Mouse (Mus musculus) liver, embryonic 16.5 days (tissue): ENCODE measurements at regions not wholly inside any gene's neighbourhood (a gene's known extent, or its start where the extent isn't known, plus 50 kb on each side); places are given as distances from the start of the nearest gene placed in this dataset.

ENCODE experiments used
- ATAC-seq: fragments of 200-750 bp; cut with Nextera tagmentation; 2 replicates; pipeline ENCODE4 v1.8.0; 2017; ENCODE audit warnings: low read depth, mild to moderate bottlenecking, moderate number of reproducible peaks, moderate library complexity
- H3K27ac ChIP-seq: fragments of 300-500 bp; sonication (generic); 2 replicates; pipeline ENCODE4 v1.5.1; 2014; ENCODE audit warnings: mild to moderate bottlenecking, low read length
- H3K27me3 ChIP-seq: fragments of 300-500 bp; sonication (generic); 2 replicates; pipeline ENCODE4 v1.6.1; 2014; ENCODE audit warnings: low read depth, low read length, mixed read lengths; ENCODE audit not compliant: control insufficient read depth, insufficient read depth
- H3K36me3 ChIP-seq: fragments of 300-500 bp; sonication (generic); 2 replicates; pipeline ENCODE4 v1.6.1; 2014; ENCODE audit warnings: mild to moderate bottlenecking; ENCODE audit not compliant: control insufficient read depth, insufficient read depth
- H3K4me1 ChIP-seq: fragments of 300-500 bp; sonication (generic); 2 replicates; pipeline ENCODE4 v1.6.1; 2014; ENCODE audit warnings: low read depth, low read length, mixed read lengths; ENCODE audit not compliant: control insufficient read depth
- H3K4me2 ChIP-seq: fragments of 300-500 bp; sonication (generic); 2 replicates; pipeline ENCODE4 v1.6.1; 2014; ENCODE audit warnings: low read depth, low read length, mixed read lengths
- H3K4me3 ChIP-seq: fragments of 300-500 bp; sonication (generic); 2 replicates; pipeline ENCODE4 v1.5.1; 2014; ENCODE audit warnings: low read depth, mild to moderate bottlenecking, low read length
- H3K9ac ChIP-seq: fragments of 300-500 bp; sonication (generic); 2 replicates; pipeline ENCODE4 v1.6.1; 2014; ENCODE audit warnings: low read depth, low read length
- H3K9me3 ChIP-seq: fragments of 300-500 bp; sonication (generic); replicated peaks from 2 replicates; pipeline ENCODE4 v1.6.1; 2016; ENCODE audit warnings: low read length; ENCODE audit not compliant: control insufficient read depth
- WGBS: fragments of 180-500 bp; shearing (Covaris S2); extraction: QIAGEN DNeasy Blood & Tissue Kit; methylation state at CpG from one replicate; pipeline ENCODE4 v1.1.7; 2014; ENCODE audit not compliant: insufficient replicate concordance; 5-methylcytosine and 5-hydroxymethylcytosine counted together

DNA sequence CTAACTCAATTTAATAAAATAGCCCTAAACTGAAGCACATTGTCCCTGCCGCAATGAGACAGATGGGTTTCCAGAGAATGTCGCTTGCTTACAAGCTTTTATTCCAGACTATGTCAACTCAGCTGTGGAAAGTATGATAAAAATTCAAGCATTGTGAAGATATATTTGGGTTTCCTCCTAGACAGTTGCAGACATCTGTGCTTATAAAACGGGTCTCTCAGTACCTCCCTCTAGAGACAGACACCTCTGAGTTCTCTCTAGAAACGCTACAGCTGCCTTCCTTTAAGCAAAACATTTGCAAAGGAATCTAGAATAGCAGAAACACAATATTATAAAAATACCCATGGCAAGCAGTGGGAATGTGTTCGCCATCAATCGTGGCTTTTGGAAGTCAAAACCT lies 137.3 kb downstream of the Cox18 start:
- Histone ChIP-seq H3K27me3 (no peaks in the 10 kb centered on the region), H3K4me2 (no peak overlapping the region), H3K4me1 (no peaks in the 10 kb centered on the region), H3K27ac (no peak overlapping the region), H3K9ac (no peak overlapping the region), H3K36me3 (no peaks in the 10 kb centered on the region), H3K9me3 (no peaks in the 10 kb centered on the region), H3K4me3 (no peak overlapping the region)
- no peak for ATAC-seq
- WGBS, result 61% methylated on average over 6 of the region's 6 CpGs

GRCm38 (mm10) chr5:90077025-90077536 lies 146.7 kb downstream of the Cox18 start:
- Histone ChIP-seq H3K9ac (no peak overlapping the region), H3K4me1 (no peaks in the 10 kb centered on the region), H3K36me3 (no peaks in the 10 kb centered on the region), H3K4me3 (no peak overlapping the region), H3K4me2 (no peak overlapping the region), H3K27ac (no peak overlapping the region), H3K27me3 (no peaks in the 10 kb centered on the region), H3K9me3 (no peaks in the 10 kb centered on the region)
- 70% methylated on average over 6 of the region's 6 CpGs for WGBS
- no peak for ATAC-seq

DNA sequence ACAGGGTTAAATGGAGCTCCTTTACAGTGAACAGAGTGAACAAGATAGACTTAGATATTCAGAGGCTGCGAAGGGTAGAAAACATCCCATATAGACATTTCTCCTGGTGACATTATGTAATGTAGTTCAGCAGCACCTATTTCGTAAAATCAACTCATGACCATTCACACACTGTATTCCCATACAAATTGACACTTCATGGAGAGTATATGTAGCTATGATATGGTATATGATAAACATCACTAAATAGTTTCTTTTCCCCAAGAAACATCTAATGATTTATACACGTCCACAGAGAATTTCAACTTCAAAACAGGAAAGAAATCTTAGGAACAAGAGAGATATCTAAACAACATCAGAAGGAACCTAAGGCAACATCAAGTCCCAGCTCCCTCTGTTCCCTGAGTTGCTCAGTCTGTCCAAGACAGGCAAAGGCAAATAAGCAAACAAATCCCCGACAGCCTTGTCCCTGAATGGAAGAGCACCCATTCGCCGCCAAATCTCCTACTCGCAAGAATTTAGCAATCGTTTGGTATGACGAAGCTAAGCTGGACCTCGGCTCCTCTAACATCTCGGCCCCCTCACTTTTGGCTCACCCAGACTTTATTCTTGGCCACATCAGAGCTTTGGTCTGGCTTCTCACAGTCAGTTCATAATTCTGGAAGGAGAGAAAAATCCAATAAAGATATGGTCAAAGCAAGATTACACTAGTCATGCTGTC lies 148.0 kb downstream of the Cox18 start:
- H3K9ac ChIP-seq, result no peak overlapping the region
- no peaks in the 10 kb centered on the region for H3K27me3 ChIP-seq
- H3K27ac ChIP-seq, result no peak overlapping the region
- no peaks in the 10 kb centered on the region for H3K36me3 ChIP-seq
- no peaks in the 10 kb centered on the region for H3K4me1 ChIP-seq
- H3K9me3 ChIP-seq, result no peaks in the 10 kb centered on the region
- H3K4me2 ChIP-seq, result no peak overlapping the region
- 74% methylated on average over 11 of the region's 11 CpGs for WGBS
- no peak for ATAC-seq
- H3K4me3 ChIP-seq, result no peak overlapping the region

GRCm38 (mm10) chr5:90071806-90072205 lies 152.0 kb downstream of the Cox18 start:
- 73% methylated on average over 2 of the region's 2 CpGs for WGBS
- Histone ChIP-seq H3K4me3 (no peak overlapping the region), H3K9ac (no peak overlapping the region), H3K27me3 (no peaks in the 10 kb centered on the region), H3K27ac (no peak overlapping the region), H3K9me3 (no peaks in the 10 kb centered on the region), H3K36me3 (no peaks in the 10 kb centered on the region), H3K4me1 (no peaks in the 10 kb centered on the region), H3K4me2 (no peak overlapping the region)
- ATAC-seq, result no peak

DNA sequence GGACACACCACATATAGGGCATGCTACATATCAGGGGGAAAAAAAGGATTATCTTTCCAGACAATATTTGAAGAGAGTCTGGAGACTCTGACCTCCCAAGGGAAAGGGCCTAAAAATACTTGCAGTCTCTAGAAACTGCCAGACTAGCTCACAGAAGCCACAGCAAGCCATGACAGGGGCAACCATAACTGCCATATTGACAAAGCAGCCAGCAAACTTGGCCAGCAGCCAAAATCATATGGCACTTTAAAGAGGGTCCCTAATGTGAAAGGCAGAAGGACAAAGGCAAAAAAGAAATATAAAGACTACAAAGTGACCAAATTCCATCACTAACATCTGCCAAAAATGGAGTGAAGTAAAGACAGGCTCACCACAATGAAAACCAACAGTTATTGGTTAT lies 155.2 kb downstream of the Cox18 start:
- no peak overlapping the region for H3K4me3 ChIP-seq
- H3K4me1 ChIP-seq, result no peaks in the 10 kb centered on the region
- H3K27ac ChIP-seq, result no peak overlapping the region
- no peak overlapping the region for H3K4me2 ChIP-seq
- H3K27me3 ChIP-seq, result no peaks in the 10 kb centered on the region
- no peaks in the 10 kb centered on the region for H3K36me3 ChIP-seq
- no peak overlapping the region for H3K9ac ChIP-seq
- H3K9me3 ChIP-seq, result no peaks in the 10 kb centered on the region
- no peak for ATAC-seq

DNA sequence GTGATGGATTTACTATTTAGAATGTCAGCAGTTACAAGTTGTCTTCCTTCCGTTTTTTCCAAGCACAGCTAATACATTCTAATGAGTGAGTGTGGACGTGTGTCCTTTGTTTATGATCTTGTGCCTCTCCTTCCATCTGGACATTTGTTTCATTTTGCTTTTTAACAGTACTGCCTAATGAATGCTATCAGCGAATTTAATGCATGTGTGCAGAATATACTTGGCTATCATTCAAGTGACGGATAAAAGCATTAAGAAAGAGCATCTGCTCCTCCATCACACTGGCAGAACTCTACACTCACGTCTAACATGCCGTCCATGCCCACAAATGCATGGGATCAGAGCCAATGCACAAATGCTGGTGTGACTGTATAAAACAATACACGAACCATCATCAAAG lies 156.0 kb downstream of the Cox18 start:
- H3K36me3 ChIP-seq, result no peaks in the 10 kb centered on the region
- H3K27me3 ChIP-seq, result no peaks in the 10 kb centered on the region
- H3K27ac ChIP-seq, result no peak overlapping the region
- H3K9me3 ChIP-seq, result no peaks in the 10 kb centered on the region
- no peak overlapping the region for H3K4me2 ChIP-seq
- no peak for ATAC-seq
- no peak overlapping the region for H3K4me3 ChIP-seq
- H3K9ac ChIP-seq, result no peak overlapping the region
- no peaks in the 10 kb centered on the region for H3K4me1 ChIP-seq
- WGBS, result 53% methylated on average over 7 of the region's 7 CpGs

- 56% methylated on average over 6 of the region's 6 CpGs for WGBS
Observed at GRCm38 (mm10) chr5:90065884-90066615, 157.8 kb downstream of the Cox18 start.

GRCm38 (mm10) chr5:90055686-90056085 lies 168.1 kb downstream of the Cox18 start:
- no peaks in the 10 kb centered on the region for H3K4me1 ChIP-seq
- no peak for ATAC-seq
- 39% methylated on average over 2 of the region's 2 CpGs for WGBS
- no peaks in the 10 kb centered on the region for H3K36me3 ChIP-seq
- H3K9me3 ChIP-seq, result no peaks in the 10 kb centered on the region
- no peak overlapping the region for H3K9ac ChIP-seq
- no peak overlapping the region for H3K4me3 ChIP-seq
- H3K27me3 ChIP-seq, result no peaks in the 10 kb centered on the region
- H3K4me2 ChIP-seq, result no peak overlapping the region
- no peak overlapping the region for H3K27ac ChIP-seq

More at GRCm38 (mm10) chr5:90065884-90066615, 157.8 kb downstream of the Cox18 start:
- H3K36me3 ChIP-seq, result no peaks in the 10 kb centered on the region
- H3K9me3 ChIP-seq, result no peaks in the 10 kb centered on the region
- no peak overlapping the region for H3K27ac ChIP-seq
- no peaks in the 10 kb centered on the region for H3K4me1 ChIP-seq
- no peak overlapping the region for H3K4me3 ChIP-seq
- no peaks in the 10 kb centered on the region for H3K27me3 ChIP-seq
- no peak overlapping the region for H3K4me2 ChIP-seq
- ATAC-seq, result no peak
- no peak overlapping the region for H3K9ac ChIP-seq

DNA sequence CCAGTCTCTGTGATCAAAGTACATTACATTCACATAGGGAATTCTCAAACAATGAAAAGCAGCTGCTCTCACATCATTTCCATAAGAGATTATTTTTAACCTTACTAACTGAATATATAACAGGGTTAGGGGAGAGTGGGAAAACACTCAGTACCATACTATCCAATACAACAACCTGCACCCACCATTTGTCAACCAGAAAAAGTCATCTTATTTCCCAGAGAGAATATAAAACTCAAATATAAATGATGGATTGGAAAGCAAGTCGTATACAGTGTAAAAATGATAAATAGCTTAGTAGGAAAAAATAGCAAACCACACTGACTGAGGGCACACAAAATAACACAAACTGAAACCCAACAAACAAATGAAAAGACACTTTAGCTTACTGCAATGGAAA lies 169.4 kb upstream of the Adamts3 start:
- Histone ChIP-seq H3K36me3 (no peaks in the 10 kb centered on the region), H3K4me2 (no peak overlapping the region), H3K27ac (no peak overlapping the region), H3K27me3 (no peaks in the 10 kb centered on the region), H3K9ac (no peak overlapping the region), H3K4me1 (no peaks in the 10 kb centered on the region), H3K9me3 (no peaks in the 10 kb centered on the region), H3K4me3 (no peak overlapping the region)
- no peak for ATAC-seq
- WGBS, result 45% methylated on average over 1 of the region's 1 CpGs
